Mouse (Mus musculus) spleen, adult 2 months (tissue): ENCODE measurements at regions not wholly inside any gene's neighbourhood (a gene's known extent, or its start where the extent isn't known, plus 50 kb on each side); places are given as distances from the start of the nearest gene placed in this dataset.

Experiments used
- DNase-seq, 2 experiments: peaks; one replicate each; pipeline versions ENCODE4 v3.0.0 to v3.0.0-alpha.2; 2012 to 2021; ENCODE audit warnings: low spot score in 2 of 2, low read depth in 1 of 2
- H3K27ac ChIP-seq: fragments of 200-500 bp; 2 replicates; pipeline ENCODE4 v1.5.1; 2012; ENCODE audit warnings: low read length, inconsistent platforms; ENCODE audit not compliant: insufficient read depth
- H3K27me3 ChIP-seq: fragments of 200-500 bp; 2 replicates; pipeline ENCODE4 v1.6.1; 2012; ENCODE audit warnings: mild to moderate bottlenecking, moderate library complexity, low read length, inconsistent platforms; ENCODE audit not compliant: control insufficient read depth, insufficient read depth
- H3K36me3 ChIP-seq: fragments of 200-500 bp; 2 replicates; pipeline ENCODE4 v1.6.1; 2012; ENCODE audit warnings: mild to moderate bottlenecking, low read length, inconsistent platforms; ENCODE audit not compliant: control insufficient read depth, insufficient read depth
- H3K4me1 ChIP-seq: fragments of 200-500 bp; 2 replicates; pipeline ENCODE4 v1.6.1; 2011; ENCODE audit warnings: inconsistent platforms; ENCODE audit not compliant: control insufficient read depth, insufficient read depth, insufficient read length
- H3K4me3 ChIP-seq: fragments of 200-500 bp; 2 replicates; pipeline ENCODE4 v1.5.1; 2011; ENCODE audit warnings: mild to moderate bottlenecking, inconsistent platforms; ENCODE audit not compliant: insufficient read depth, insufficient read length; ENCODE audit errors: extremely low read depth
- CTCF ChIP-seq: fragments of 200-500 bp; IDR thresholded peaks from 2 replicates; pipeline ENCODE4 v1.5.1; 2011; ENCODE audit warnings: mild to moderate bottlenecking, inconsistent platforms; ENCODE audit not compliant: insufficient read depth, insufficient read length, insufficient replicate concordance; ENCODE audit errors: extremely low read depth
- POLR2A ChIP-seq: fragments of 200-500 bp; IDR thresholded peaks from 2 replicates; pipeline ENCODE4 v1.6.1; 2011; ENCODE audit warnings: low read depth, low read length, inconsistent platforms
- WGBS: fragments of 180-500 bp; shearing (Covaris S2); methylation state at CpG from one replicate; pipeline ENCODE4 v1.1.7; 2018; 5-methylcytosine and 5-hydroxymethylcytosine counted together

DNA sequence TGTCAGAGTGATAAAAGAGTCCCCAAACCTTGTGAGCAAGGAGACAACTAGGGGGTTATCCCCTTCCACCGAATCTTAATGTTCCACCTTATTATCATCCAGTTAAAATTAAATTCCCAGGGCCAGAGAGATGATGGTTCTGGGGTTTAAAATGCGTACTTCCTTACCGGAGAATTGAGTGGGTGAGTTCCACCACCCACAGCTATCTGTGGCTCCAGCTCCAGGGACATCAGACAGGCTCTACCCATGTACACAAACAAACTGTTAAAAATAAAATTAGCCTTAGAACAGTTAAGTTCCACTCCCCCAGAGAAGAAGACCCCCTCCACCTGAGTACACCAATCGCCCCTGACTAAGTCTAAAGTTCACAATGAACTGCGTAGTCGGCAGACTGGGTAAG lies 52.0 kb upstream of the Mgat5 start:
- WGBS: 86% methylated on average over 6 of the region's 6 CpGs
- Histone ChIP-seq H3K4me3 (no peak overlapping the region), H3K27me3 (no peaks in the 10 kb centered on the region)

GRCm38 (mm10) chr1:127135521-127135920 lies 69.3 kb upstream of the Mgat5 start:
- TF ChIP-seq CTCF: no peak
- TF ChIP-seq POLR2A: no peak
- no peaks in the 10 kb centered on the region for H3K4me1 ChIP-seq
- H3K36me3 ChIP-seq: no peaks in the 10 kb centered on the region
- H3K27me3 ChIP-seq: no peaks in the 10 kb centered on the region
- H3K27ac ChIP-seq: no peak overlapping the region
- no peak overlapping the region for H3K4me3 ChIP-seq
- DNase-seq: no peak
- 29% methylated on average over 4 of the region's 4 CpGs for WGBS

More for the DNA sequence above, 52.0 kb upstream of the Mgat5 start:
- Histone ChIP-seq H3K36me3 (no peaks in the 10 kb centered on the region), H3K4me1 (no peaks in the 10 kb centered on the region), H3K27ac (no peak overlapping the region)
- no peak for TF ChIP-seq POLR2A
- no peak for TF ChIP-seq CTCF
- DNase-seq: no peak

GRCm38 (mm10) chr1:127131871-127132270 lies 72.9 kb upstream of the Mgat5 start:
- Histone ChIP-seq H3K36me3 (no peaks in the 10 kb centered on the region), H3K27ac (no peak overlapping the region), H3K27me3 (no peaks in the 10 kb centered on the region), H3K4me3 (no peak overlapping the region), H3K4me1 (no peaks in the 10 kb centered on the region)
- no peak for DNase-seq
- WGBS: 89% methylated on average over 5 of the region's 5 CpGs
- TF ChIP-seq POLR2A (no peak), CTCF (no peak)

DNA sequence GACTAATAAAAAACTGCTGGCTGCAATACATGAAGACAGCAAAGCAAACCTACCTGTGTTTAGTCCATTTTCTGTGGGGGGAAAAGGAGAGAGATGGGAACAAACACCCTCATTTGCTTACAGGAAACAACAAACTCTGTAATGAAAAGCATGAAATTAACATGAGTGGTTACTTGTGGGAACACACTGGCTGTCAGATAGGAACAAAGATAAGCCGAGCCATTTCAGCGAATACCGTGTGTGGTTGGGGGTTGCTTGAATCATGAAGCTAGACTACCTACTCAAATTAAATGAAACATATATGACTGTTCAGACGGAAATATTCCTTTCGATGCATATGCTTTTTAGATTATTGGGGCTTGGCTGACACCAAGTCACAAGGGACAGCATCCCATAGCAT lies 80.0 kb upstream of the Mgat5 start:
- Histone ChIP-seq H3K4me1 (no peaks in the 10 kb centered on the region), H3K27me3 (no peaks in the 10 kb centered on the region), H3K27ac (no peak overlapping the region), H3K36me3 (no peaks in the 10 kb centered on the region), H3K4me3 (no peak overlapping the region)
- no peak for TF ChIP-seq POLR2A
- no peak for DNase-seq
- 86% methylated on average over 5 of the region's 5 CpGs for WGBS

GRCm38 (mm10) chr1:127118019-127118418 lies 86.8 kb upstream of the Mgat5 start:
- no peaks in the 10 kb centered on the region for H3K36me3 ChIP-seq
- TF ChIP-seq CTCF (no peak), POLR2A (no peak)
- DNase-seq: no peak
- no peak overlapping the region for H3K27ac ChIP-seq
- H3K27me3 ChIP-seq: no peaks in the 10 kb centered on the region
- no peaks in the 10 kb centered on the region for H3K4me1 ChIP-seq
- no peak overlapping the region for H3K4me3 ChIP-seq
- WGBS: 33% methylated on average over 1 of the region's 1 CpGs

- no peaks in the 10 kb centered on the region for H3K27me3 ChIP-seq
- no peaks in the 10 kb centered on the region for H3K4me1 ChIP-seq
- no peak for DNase-seq
- H3K4me3 ChIP-seq: no peak overlapping the region
- no peaks in the 10 kb centered on the region for H3K36me3 ChIP-seq
- H3K27ac ChIP-seq: no peak overlapping the region
- 80% methylated on average over 5 of the region's 5 CpGs for WGBS
- no peak for TF ChIP-seq POLR2A
- no peak for TF ChIP-seq CTCF
Observed at GRCm38 (mm10) chr1:127107485-127107884, 97.3 kb upstream of the Mgat5 start.

- no peaks in the 10 kb centered on the region for H3K4me1 ChIP-seq
- H3K27me3 ChIP-seq: no peaks in the 10 kb centered on the region
- H3K36me3 ChIP-seq: no peaks in the 10 kb centered on the region
- H3K27ac ChIP-seq: no peak overlapping the region
- DNase-seq: no peak
- H3K4me3 ChIP-seq: no peak overlapping the region
- TF ChIP-seq CTCF (no peak), POLR2A (no peak)
- 82% methylated on average over 8 of the region's 8 CpGs for WGBS
Observed at GRCm38 (mm10) chr1:127105861-127106260, 99.0 kb upstream of the Mgat5 start.
